Mouse (Mus musculus) intestine, embryonic 16.5 days (tissue): ENCODE results near the gene H2-Eb2. TPM values are rescaled to one million over a fixed set of nuclear protein-coding genes. Genes with fewer than 3 reads are reported as not detected.

Source experiments
- ATAC-seq: fragments of 200-750 bp; cut with Nextera tagmentation; 2 replicates; pipeline ENCODE4 v1.8.0; 2017; ENCODE audit warnings: moderate TSS enrichment, moderate library complexity
- H3K27ac ChIP-seq: fragments of 300-500 bp; sonication (generic); 2 replicates; pipeline ENCODE4 v1.5.1; 2014; ENCODE audit warnings: mild to moderate bottlenecking, low read length
- H3K27me3 ChIP-seq: fragments of 300-500 bp; sonication (generic); replicated peaks from 2 replicates; pipeline ENCODE4 v1.6.1; 2014; ENCODE audit warnings: low read length, control low read depth, mixed read lengths; ENCODE audit not compliant: control insufficient read depth, insufficient read depth
- H3K36me3 ChIP-seq: fragments of 300-500 bp; sonication (generic); 2 replicates; pipeline ENCODE4 v1.6.1; 2014; ENCODE audit warnings: low read length, control low read depth; ENCODE audit not compliant: control insufficient read depth, insufficient read depth
- H3K4me1 ChIP-seq: fragments of 300-500 bp; sonication (generic); 2 replicates; pipeline ENCODE4 v1.6.1; 2014; ENCODE audit warnings: low read length, control low read depth, mixed read lengths; ENCODE audit not compliant: control insufficient read depth, insufficient read depth
- H3K4me2 ChIP-seq: fragments of 300-500 bp; sonication (generic); 2 replicates; pipeline ENCODE4 v1.6.1; 2014; ENCODE audit warnings: low read depth, low read length, control low read depth
- H3K4me3 ChIP-seq: fragments of 300-500 bp; sonication (generic); 2 replicates; pipeline ENCODE4 v1.5.1; 2014; ENCODE audit warnings: mild to moderate bottlenecking, low read length
- H3K9ac ChIP-seq: fragments of 300-500 bp; sonication (generic); 2 replicates; pipeline ENCODE4 v1.6.1; 2014; ENCODE audit warnings: low read depth, low read length
- H3K9me3 ChIP-seq: fragments of 300-500 bp; sonication (generic); 2 replicates; pipeline ENCODE4 v1.6.1; 2016; ENCODE audit warnings: low read length, control low read depth; ENCODE audit not compliant: control insufficient read depth
- WGBS: fragments of 180-500 bp; shearing (Covaris S2); extraction: QIAGEN DNeasy Blood & Tissue Kit; methylation state at CpG from one replicate; pipeline ENCODE4 v1.1.7; 2014; 5-methylcytosine and 5-hydroxymethylcytosine counted together
- polyA plus RNA-seq: library from polyadenylated mRNA; unstranded; fragments of >200 nt; fragmentation: Nextera tagmentation; extraction: Ambion mirVana; gene quantifications from 2 replicates; pipeline ENCODE4 v1.2.1, GENCODE M21; 2015

The H2-Eb2 gene
- polyA plus RNA-seq, 1 experiment from 2014 or later, result not detected

GRCm38 (mm10) chr17:34312185-34312584 lies 13.3 kb upstream of the H2-Eb2 start:
- Histone ChIP-seq H3K4me3 (no peak overlapping the region), H3K36me3 (no peaks in the 10 kb centered on the region), H3K27ac (no peak overlapping the region), H3K27me3 (no peaks in the 10 kb centered on the region), H3K4me1 (no peaks in the 10 kb centered on the region), H3K9ac (no peak overlapping the region), H3K9me3 (no peaks in the 10 kb centered on the region), H3K4me2 (no peak overlapping the region)
- 74% methylated on average over 1 of the region's 1 CpGs for WGBS
- ATAC-seq, result no peak

GRCm38 (mm10) chr17:34313393-34313792 lies 12.1 kb upstream of the H2-Eb2 start:
- 42% methylated on average over 3 of the region's 3 CpGs for WGBS
- Histone ChIP-seq H3K4me3 (no peak overlapping the region), H3K27me3 (no peaks in the 10 kb centered on the region), H3K9me3 (no peaks in the 10 kb centered on the region), H3K4me1 (no peaks in the 10 kb centered on the region), H3K9ac (no peak overlapping the region), H3K27ac (no peak overlapping the region), H3K4me2 (no peak overlapping the region), H3K36me3 (no peaks in the 10 kb centered on the region)
- no peak for ATAC-seq

- 58% methylated on average over 9 of the region's 9 CpGs for WGBS
- no peak overlapping the region for H3K27ac ChIP-seq
- no peak for ATAC-seq
- no peaks in the 10 kb centered on the region for H3K36me3 ChIP-seq
- no peak overlapping the region for H3K9ac ChIP-seq
- no peaks in the 10 kb centered on the region for H3K27me3 ChIP-seq
- H3K4me1 ChIP-seq, result no peaks in the 10 kb centered on the region
- H3K4me3 ChIP-seq, result no peak overlapping the region
- no peak overlapping the region for H3K4me2 ChIP-seq
- H3K9me3 ChIP-seq, result no peaks in the 10 kb centered on the region
Measured at GRCm38 (mm10) chr17:34314286-34314685, 11.2 kb upstream of the H2-Eb2 start.

GRCm38 (mm10) chr17:34315512-34315911 lies 10.0 kb upstream of the H2-Eb2 start:
- H3K4me2 ChIP-seq, result no peak overlapping the region
- H3K4me1 ChIP-seq, result no peaks in the 10 kb centered on the region
- no peak overlapping the region for H3K27ac ChIP-seq
- 83% methylated on average over 1 of the region's 1 CpGs for WGBS
- H3K9ac ChIP-seq, result no peak overlapping the region
- no peaks in the 10 kb centered on the region for H3K9me3 ChIP-seq
- H3K4me3 ChIP-seq, result no peak overlapping the region
- H3K36me3 ChIP-seq, result no peaks in the 10 kb centered on the region
- no peaks in the 10 kb centered on the region for H3K27me3 ChIP-seq
- no peak for ATAC-seq

- H3K36me3 ChIP-seq, result no peaks in the 10 kb centered on the region
- no peaks in the 10 kb centered on the region for H3K9me3 ChIP-seq
- ATAC-seq, result no peak
- no peak overlapping the region for H3K27ac ChIP-seq
- H3K9ac ChIP-seq, result no peak overlapping the region
- H3K4me1 ChIP-seq, result no peaks in the 10 kb centered on the region
- no peaks in the 10 kb centered on the region for H3K27me3 ChIP-seq
- no peak overlapping the region for H3K4me3 ChIP-seq
- H3K4me2 ChIP-seq, result no peak overlapping the region
- 75% methylated on average over 2 of the region's 2 CpGs for WGBS
Measured at GRCm38 (mm10) chr17:34316697-34317096, 8.8 kb upstream of the H2-Eb2 start.

GRCm38 (mm10) chr17:34317275-34317674 lies 8.2 kb upstream of the H2-Eb2 start:
- ATAC-seq, result no peak
- WGBS, result 35% methylated on average over 2 of the region's 2 CpGs
- Histone ChIP-seq H3K9ac (no peak overlapping the region), H3K36me3 (no peaks in the 10 kb centered on the region), H3K4me1 (no peaks in the 10 kb centered on the region), H3K27ac (no peak overlapping the region), H3K9me3 (no peaks in the 10 kb centered on the region), H3K4me2 (no peak overlapping the region), H3K4me3 (no peak overlapping the region), H3K27me3 (no peaks in the 10 kb centered on the region)

GRCm38 (mm10) chr17:34326373-34326772 lies 908 bp downstream of the H2-Eb2 start:
- WGBS, result 74% methylated on average over 3 of the region's 3 CpGs
- Histone ChIP-seq H3K4me3 (no peak overlapping the region), H3K27me3 (no peaks in the 10 kb centered on the region), H3K4me1 (no peaks in the 10 kb centered on the region), H3K36me3 (no peaks in the 10 kb centered on the region), H3K27ac (no peak overlapping the region), H3K9ac (no peak overlapping the region), H3K4me2 (no peak overlapping the region), H3K9me3 (no peaks in the 10 kb centered on the region; the same call in 1 of the 2 replicates)
- no peak for ATAC-seq

- H3K9ac ChIP-seq, result no peak overlapping the region
- 65% methylated on average over 2 of the region's 2 CpGs for WGBS
- H3K4me2 ChIP-seq, result no peak overlapping the region
- H3K27me3 ChIP-seq, result no peaks in the 10 kb centered on the region
- ATAC-seq, result no peak
- H3K27ac ChIP-seq, result no peak overlapping the region
- H3K36me3 ChIP-seq, result no peaks in the 10 kb centered on the region
- H3K4me3 ChIP-seq, result no peak overlapping the region
- H3K9me3 ChIP-seq, result peaks cover 5% of the 10 kb centered on the region; the same call in 1 of the 2 replicates
- H3K4me1 ChIP-seq, result no peaks in the 10 kb centered on the region
Measured at GRCm38 (mm10) chr17:34329807-34330206, 4.3 kb downstream of the H2-Eb2 start.

GRCm38 (mm10) chr17:34331200-34331599 lies 5.7 kb downstream of the H2-Eb2 start:
- ATAC-seq, result no peak
- Histone ChIP-seq H3K27me3 (no peaks in the 10 kb centered on the region), H3K36me3 (no peaks in the 10 kb centered on the region), H3K4me3 (no peak overlapping the region), H3K4me2 (no peak overlapping the region), H3K9ac (no peak overlapping the region), H3K4me1 (no peaks in the 10 kb centered on the region), H3K9me3 (peaks cover 5% of the 10 kb centered on the region; the same call in 1 of the 2 replicates), H3K27ac (no peak overlapping the region)
- WGBS, result 82% methylated on average over 1 of the region's 1 CpGs

GRCm38 (mm10) chr17:34340619-34341402 lies 15.3 kb downstream of the H2-Eb2 start:
- Histone ChIP-seq H3K27ac (no peak overlapping the region), H3K9ac (no peak overlapping the region), H3K9me3 (no peaks in the 10 kb centered on the region), H3K4me2 (no peak overlapping the region), H3K4me3 (no peak overlapping the region), H3K4me1 (no peaks in the 10 kb centered on the region), H3K27me3 (no peaks in the 10 kb centered on the region), H3K36me3 (no peaks in the 10 kb centered on the region)
- 52% methylated on average over 3 of the region's 3 CpGs for WGBS
- no peak for ATAC-seq
